Mouse (Mus musculus): ENCODE results near the gene Prg3. TPM values are rescaled to one million over a fixed set of nuclear protein-coding genes. Genes with fewer than 3 reads are reported as not detected.
A peak's percentile ranks its signal among the peaks of the same experiment; 100 is the strongest.

The Prg3 gene
- polyA plus RNA-seq, 1 experiment from 2014 or later = not detected

- 75% methylated on average over 3 of the region's 3 CpGs for WGBS
- Histone ChIP-seq H3K4me1 (no peaks in the 10 kb centered on the region), H3K4me3 (no peak overlapping the region), H3K4me2 (replicated peaks) (no peak overlapping the region), H3K9ac (replicated peaks) (no peak overlapping the region), H3K27ac (replicated peaks) (no peak overlapping the region), H3K27me3 (no peaks in the 10 kb centered on the region), H3K36me3 (no peaks in the 10 kb centered on the region), H3K9me3 (no peaks in the 10 kb centered on the region)
- ATAC-seq (ENCODE audit: low FRiP score, low read depth) = no peak
These were observed 38.2 kb downstream of the Prg3 start for GRCm38 (mm10) chr2:85026178-85026577.

GRCm38 (mm10) chr2:85027281-85027680 is 39.3 kb downstream of the Prg3 start:
- Histone ChIP-seq H3K36me3 (no peaks in the 10 kb centered on the region), H3K4me2 (replicated peaks) (no peak overlapping the region), H3K4me1 (no peaks in the 10 kb centered on the region), H3K27ac (replicated peaks) (no peak overlapping the region), H3K4me3 (no peak overlapping the region), H3K27me3 (no peaks in the 10 kb centered on the region), H3K9ac (replicated peaks) (no peak overlapping the region), H3K9me3 (no peaks in the 10 kb centered on the region)
- no peak for ATAC-seq (ENCODE audit: low FRiP score, low read depth)
- WGBS = 79% methylated on average over 5 of the region's 5 CpGs

DNA sequence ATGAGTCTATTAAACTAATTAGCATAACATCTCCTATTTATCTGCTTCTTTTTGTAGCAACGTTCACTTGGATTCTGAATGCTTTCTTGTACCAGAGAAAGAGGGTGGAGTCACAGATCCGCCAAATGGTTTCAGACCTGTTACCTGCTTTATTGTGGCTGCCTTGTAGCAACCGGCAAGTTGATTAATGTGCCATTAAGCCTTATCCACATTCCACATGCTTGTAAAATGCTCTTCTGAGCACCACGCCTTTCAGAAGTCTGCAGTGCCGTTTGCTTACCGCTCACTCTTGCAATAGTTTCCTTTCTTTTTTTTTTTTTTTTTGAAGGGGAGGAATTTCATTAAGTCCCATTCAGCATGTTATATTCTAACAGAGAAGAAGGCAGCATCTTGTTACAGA is 41.9 kb downstream of the Prg3 start:
- Histone ChIP-seq H3K4me1 (no peaks in the 10 kb centered on the region), H3K36me3 (no peaks in the 10 kb centered on the region), H3K9ac (replicated peaks) (no peak overlapping the region), H3K4me2 (replicated peaks) (no peak overlapping the region), H3K27me3 (no peaks in the 10 kb centered on the region; the same call in 1 of the 2 replicates), H3K27ac (replicated peaks) (no peak overlapping the region), H3K9me3 (no peaks in the 10 kb centered on the region), H3K4me3 (no peak overlapping the region)
- WGBS = 81% methylated on average over 6 of the region's 6 CpGs
- no peak for ATAC-seq (ENCODE audit: low FRiP score, low read depth)

DNA sequence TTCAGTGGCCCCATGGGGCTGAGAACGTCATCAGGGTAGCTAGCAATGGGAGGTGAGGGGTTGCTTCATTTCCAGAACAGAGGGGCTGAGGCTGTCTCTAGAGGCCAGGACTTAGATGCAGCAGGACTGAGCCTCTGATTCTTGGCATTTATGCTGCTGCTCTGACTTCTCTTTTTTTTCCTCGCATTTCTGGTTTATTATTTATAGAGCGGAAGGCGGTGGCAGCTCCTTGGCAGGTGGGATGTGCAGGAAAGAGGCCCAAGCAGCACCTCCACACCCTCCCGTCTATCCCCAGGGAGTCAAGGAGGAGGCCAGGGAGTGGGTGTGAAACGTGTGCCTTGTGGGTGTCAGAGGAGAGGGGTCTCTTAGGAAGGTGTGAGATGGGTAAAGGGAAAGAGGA is 43.0 kb downstream of the Prg3 start:
- Histone ChIP-seq H3K9me3 (no peaks in the 10 kb centered on the region), H3K27me3 (no peaks in the 10 kb centered on the region; the same call in 1 of the 2 replicates), H3K4me1 (peaks cover under 1% of the 10 kb centered on the region; the same call in 1 of the 2 replicates), H3K9ac (replicated peaks) (no peak overlapping the region), H3K36me3 (no peaks in the 10 kb centered on the region), H3K27ac (replicated peaks) (no peak overlapping the region), H3K4me3 (no peak overlapping the region), H3K4me2 (replicated peaks) (no peak overlapping the region)
- no peak for ATAC-seq (ENCODE audit: low FRiP score, low read depth)
- 72% methylated on average over 6 of the region's 6 CpGs for WGBS

DNA sequence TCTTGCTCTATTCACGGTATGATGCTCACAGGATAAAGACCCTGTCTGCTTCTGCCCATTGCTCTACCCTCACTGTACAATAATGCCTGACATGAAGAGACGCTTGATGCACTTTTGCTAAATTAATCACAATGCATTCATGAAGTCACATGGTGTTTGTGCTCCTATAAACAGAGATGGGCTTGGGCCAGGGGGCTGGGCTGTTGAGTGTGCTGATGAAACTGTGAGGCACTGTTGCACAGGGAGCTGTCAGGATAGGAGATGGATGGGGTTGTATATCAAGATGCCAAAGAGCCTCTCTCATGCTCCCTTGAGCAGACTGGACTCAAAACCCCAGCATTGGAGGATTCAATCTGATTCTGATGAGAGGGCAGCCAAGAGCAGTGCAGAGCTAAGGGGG is 45.1 kb downstream of the Prg3 start:
- no peak overlapping the region for H3K4me3 ChIP-seq
- no peaks in the 10 kb centered on the region for H3K36me3 ChIP-seq
- H3K4me2 ChIP-seq (replicated peaks) = no peak overlapping the region
- no peaks in the 10 kb centered on the region for H3K9me3 ChIP-seq
- H3K4me1 ChIP-seq = peaks cover 13% of the 10 kb centered on the region
- H3K27me3 ChIP-seq = no peaks in the 10 kb centered on the region; the same call in 1 of the 2 replicates
- H3K9ac ChIP-seq (replicated peaks) = no peak overlapping the region
- WGBS = 87% methylated on average over 2 of the region's 2 CpGs
- no peak for ATAC-seq (ENCODE audit: low FRiP score, low read depth)
- H3K27ac ChIP-seq (replicated peaks) = no peak overlapping the region

- Histone ChIP-seq H3K9ac (replicated peaks) (no peak overlapping the region), H3K4me3 (no peak overlapping the region), H3K4me1 (peaks cover 18% of the 10 kb centered on the region), H3K27me3 (no peaks in the 10 kb centered on the region; the same call in 1 of the 2 replicates), H3K27ac (replicated peaks) (no peak overlapping the region), H3K9me3 (no peaks in the 10 kb centered on the region), H3K4me2 (replicated peaks) (no peak overlapping the region), H3K36me3 (peaks cover 6% of the 10 kb centered on the region)
- WGBS = 82% methylated on average over 7 of the region's 7 CpGs
- ATAC-seq (ENCODE audit: low FRiP score, low read depth) = no peak
These were observed 46.2 kb downstream of the Prg3 start for GRCm38 (mm10) chr2:85034169-85034568.

GRCm38 (mm10) chr2:85036507-85037046 is 48.6 kb downstream of the Prg3 start:
- peak overlapping the region; percentile 77 for H3K4me2 ChIP-seq (replicated peaks)
- peak overlapping the region; percentile 77 for H3K27ac ChIP-seq (replicated peaks)
- peaks cover 30% of the 10 kb centered on the region for H3K36me3 ChIP-seq
- peaks cover 18% of the 10 kb centered on the region for H3K4me1 ChIP-seq
- H3K4me3 ChIP-seq = peak overlapping the region; percentile 79
- peak overlapping the region; percentile 92 for H3K9ac ChIP-seq (replicated peaks)
- WGBS = 9% methylated on average over 11 of the region's 11 CpGs
- no peaks in the 10 kb centered on the region for H3K9me3 ChIP-seq
- no peaks in the 10 kb centered on the region; the same call in 1 of the 2 replicates for H3K27me3 ChIP-seq
- peak; percentile 38 for ATAC-seq (ENCODE audit: low FRiP score, low read depth)

DNA sequence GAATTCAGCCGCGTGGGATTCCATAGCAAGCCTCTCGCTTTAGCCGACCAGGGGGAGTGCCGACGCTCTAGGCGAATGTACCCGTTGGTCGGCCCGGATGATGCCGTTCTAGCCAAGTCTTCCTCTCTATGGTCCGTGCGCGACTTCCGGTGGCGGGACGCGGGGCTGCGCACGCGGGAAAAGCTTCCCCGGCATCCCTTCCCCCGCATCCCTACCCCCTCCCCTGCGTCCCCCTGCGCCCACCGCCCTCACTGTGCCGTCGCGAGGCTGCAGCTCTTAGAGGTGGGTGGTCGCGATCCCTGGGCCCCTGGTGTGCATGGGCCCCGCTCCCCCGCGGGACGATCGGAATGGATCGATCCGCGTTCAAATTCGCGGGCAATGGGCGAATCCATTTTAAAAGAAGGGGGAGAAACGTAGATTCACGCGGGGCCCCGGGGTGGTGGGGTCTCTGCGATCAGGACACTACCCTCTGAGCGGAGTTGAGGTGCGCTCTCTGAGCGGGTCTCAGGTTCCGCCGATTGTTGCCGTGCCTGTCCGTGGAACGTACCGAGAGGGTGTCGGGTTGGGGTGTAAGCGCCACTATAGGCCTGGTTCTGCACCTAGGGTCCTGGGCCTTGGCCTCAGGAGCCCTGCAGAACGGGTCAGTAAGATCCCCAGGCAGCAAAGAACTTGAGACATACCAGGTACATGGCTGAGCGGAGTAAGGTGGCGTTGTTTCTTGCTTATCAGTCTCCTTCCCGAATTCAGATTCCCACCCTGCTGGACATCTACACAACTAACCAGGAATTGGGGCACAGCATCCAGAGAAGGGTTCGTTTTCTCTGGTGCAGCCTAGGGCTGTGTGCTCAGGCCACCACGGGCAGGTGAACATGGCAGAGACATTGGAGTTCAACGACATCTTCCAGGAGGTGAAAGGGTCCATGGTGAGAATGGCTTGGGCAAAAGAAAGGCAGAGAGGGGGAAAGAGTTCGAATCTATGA is 49.3 kb downstream of the Prg3 start, which contains the start of the genes Ssrp1 and P2rx3:
Gene Ssrp1, plus strand, starts transcription at position 188 of the 980 bp plus-strand sequence.
Gene P2rx3, minus strand, starts transcription at position 416 of the 980 bp plus-strand sequence.
- H3K4me2 ChIP-seq (replicated peaks) = peak within 1 kb of the TSS; percentile 77
- H3K27ac ChIP-seq (replicated peaks) = peak within 1 kb of the TSS; percentile 77
- H3K27me3 ChIP-seq = no peaks in the 10 kb centered on the region; the same call in 1 of the 2 replicates
- WGBS = under 1% methylated on average over 66 of the region's 66 CpGs
- peaks cover 18% of the 10 kb centered on the region for H3K4me1 ChIP-seq
- peak; percentile 96 for ATAC-seq (ENCODE audit: low FRiP score, low read depth)
- H3K36me3 ChIP-seq = peaks cover 37% of the 10 kb centered on the region
- peak within 1 kb of the TSS; percentile 92 for H3K9ac ChIP-seq (replicated peaks)
- peak within 1 kb of the TSS; percentile 79 for H3K4me3 ChIP-seq
- H3K9me3 ChIP-seq = no peaks in the 10 kb centered on the region

DNA sequence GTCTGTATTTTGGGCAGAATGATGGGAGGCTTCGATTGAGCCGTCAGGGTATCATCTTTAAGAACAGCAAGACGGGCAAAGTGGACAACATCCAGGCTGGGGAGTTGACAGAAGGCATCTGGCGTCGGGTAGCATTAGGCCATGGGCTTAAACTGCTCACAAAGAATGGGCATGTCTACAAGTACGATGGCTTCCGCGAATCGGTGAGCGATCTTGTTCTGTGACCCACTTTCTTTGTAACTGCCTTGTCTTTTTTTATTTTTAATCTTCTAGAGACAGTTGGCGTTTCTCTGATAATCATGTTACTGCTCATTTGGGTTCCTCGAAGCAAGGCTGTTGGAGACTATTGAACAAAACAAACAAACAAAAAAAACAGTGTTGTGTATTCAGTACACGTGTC is 50.3 kb downstream of the Prg3 start:
- peak overlapping the region; percentile 79 for H3K4me3 ChIP-seq
- no peaks in the 10 kb centered on the region; the same call in 1 of the 2 replicates for H3K27me3 ChIP-seq
- ATAC-seq (ENCODE audit: low FRiP score, low read depth) = no peak
- WGBS = 80% methylated on average over 13 of the region's 13 CpGs
- peak overlapping the region; percentile 77 for H3K4me2 ChIP-seq (replicated peaks)
- no peaks in the 10 kb centered on the region for H3K9me3 ChIP-seq
- H3K27ac ChIP-seq (replicated peaks) = no peak overlapping the region
- peaks cover 18% of the 10 kb centered on the region for H3K4me1 ChIP-seq
- peak overlapping the region; percentile 92 for H3K9ac ChIP-seq (replicated peaks)
- peaks cover 47% of the 10 kb centered on the region for H3K36me3 ChIP-seq

Other genes with a start within 250 kb of the Prg3 start
- gene Gm19426, start 244.6 kb upstream of the Prg3 start, polyA plus RNA-seq (2016; fragmentation: Nextera tagmentation; extraction: Ambion mirVana) = 9.1 and 10.9 TPM in 2 replicates
- gene Serping1, start 212.8 kb upstream of the Prg3 start, polyA plus RNA-seq (2016; fragmentation: Nextera tagmentation; extraction: Ambion mirVana) = 38.8 and 46.2 TPM in 2 replicates
- gene Ube2l6, start 189.4 kb upstream of the Prg3 start, polyA plus RNA-seq (2016; fragmentation: Nextera tagmentation; extraction: Ambion mirVana) = 26.6 and 31.2 TPM in 2 replicates
- gene Smtnl1, start 165.6 kb upstream of the Prg3 start, polyA plus RNA-seq (2016; fragmentation: Nextera tagmentation; extraction: Ambion mirVana) = 0.13 TPM in 1 of 2 replicates, not detected in the other
- gene Timm10, start 161.2 kb upstream of the Prg3 start, polyA plus RNA-seq (2016; fragmentation: Nextera tagmentation; extraction: Ambion mirVana) = 32.7 and 35.8 TPM in 2 replicates
- gene Slc43a1, start 149.4 kb upstream of the Prg3 start, polyA plus RNA-seq (2016; fragmentation: Nextera tagmentation; extraction: Ambion mirVana) = 9.5 and 10.2 TPM in 2 replicates
- gene Rtn4rl2, start 101.5 kb upstream of the Prg3 start, polyA plus RNA-seq (2016; fragmentation: Nextera tagmentation; extraction: Ambion mirVana) = 4.1 and 5.4 TPM in 2 replicates
- gene Slc43a3, start 51.6 kb upstream of the Prg3 start, polyA plus RNA-seq (2016; fragmentation: Nextera tagmentation; extraction: Ambion mirVana) = 10.5 and 14.1 TPM in 2 replicates
- gene Prg2, start 7.8 kb upstream of the Prg3 start, polyA plus RNA-seq (2016; fragmentation: Nextera tagmentation; extraction: Ambion mirVana) = not detected in 2 replicates
- 261 and 262 TPM in 2 replicates for gene Ssrp1, start 49.0 kb downstream of the Prg3 start, polyA plus RNA-seq (2016; fragmentation: Nextera tagmentation; extraction: Ambion mirVana)
- 3.2 and 4.1 TPM in 2 replicates for gene P2rx3, start 49.2 kb downstream of the Prg3 start, polyA plus RNA-seq (2016; fragmentation: Nextera tagmentation; extraction: Ambion mirVana)
- gene Tnks1bp1, start 59.8 kb downstream of the Prg3 start, polyA plus RNA-seq (2016; fragmentation: Nextera tagmentation; extraction: Ambion mirVana) = 40.3 and 48.0 TPM in 2 replicates
- 32.9 and 33.8 TPM in 2 replicates for gene Aplnr, start 148.0 kb downstream of the Prg3 start, polyA plus RNA-seq (2016; fragmentation: Nextera tagmentation; extraction: Ambion mirVana)
- 2.1 and 2.9 TPM in 2 replicates for gene Lrrc55, start 209.0 kb downstream of the Prg3 start, polyA plus RNA-seq (2016; fragmentation: Nextera tagmentation; extraction: Ambion mirVana)

All from midbrain, embryonic 12.5 days (tissue).